Mouse (Mus musculus): Measurements from ENCODE around the gene Fnd3c2. TPM values are rescaled to one million over a fixed set of nuclear protein-coding genes. Genes with fewer than 3 reads are reported as not detected.
A peak's percentile ranks its signal among the peaks of the same experiment; 100 is the strongest.

The Fnd3c2 gene
- polyA plus RNA-seq, 1 experiment from 2014 or later, result not detected

GRCm38 (mm10) chrX:106186713-106187649 lies 68.2 kb downstream of the Fnd3c2 start, which contains the start of gene Pgk1:
Pgk1 (plus strand) TSS chrX:106187100.
- H3K4me2 ChIP-seq, result peak within 1 kb of the TSS; percentile 73
- H3K36me3 ChIP-seq, result no peaks in the 10 kb centered on the region
- WGBS (ENCODE audit: insufficient replicate concordance), result 10% methylated on average over 51 of the region's 55 CpGs
- no peaks in the 10 kb centered on the region for H3K27me3 ChIP-seq
- DNase-seq (peak; percentile 90), ATAC-seq (ENCODE audit: low read depth) (peak; percentile 97)
- H3K4me3 ChIP-seq (replicated peaks), result peak within 1 kb of the TSS; percentile 66
- peak within 1 kb of the TSS; percentile 79 for H3K27ac ChIP-seq
- H3K4me1 ChIP-seq (replicated peaks), result peaks cover 29% of the 10 kb centered on the region
- peak within 1 kb of the TSS; percentile 70 for H3K9ac ChIP-seq
- H3K9me3 ChIP-seq (replicated peaks), result no peaks in the 10 kb centered on the region

GRCm38 (mm10) chrX:106185706-106186105 lies 69.5 kb downstream of the Fnd3c2 start:
- peaks cover 29% of the 10 kb centered on the region for H3K4me1 ChIP-seq (replicated peaks)
- DNase-seq, result no peak
- H3K36me3 ChIP-seq, result no peaks in the 10 kb centered on the region
- 51% methylated on average over 5 of the region's 5 CpGs for WGBS (ENCODE audit: insufficient replicate concordance)
- H3K9ac ChIP-seq, result no peak overlapping the region
- no peak for ATAC-seq (ENCODE audit: low read depth)
- peaks cover 2% of the 10 kb centered on the region; the same call in 1 of the 2 replicates for H3K27me3 ChIP-seq
- peak overlapping the region; percentile 32; the same call in 1 of the 2 replicates for H3K27ac ChIP-seq
- H3K4me2 ChIP-seq, result peak overlapping the region; percentile 68; the same call in 1 of the 2 replicates
- no peaks in the 10 kb centered on the region for H3K9me3 ChIP-seq (replicated peaks)
- no peak overlapping the region for H3K4me3 ChIP-seq (replicated peaks)

Other genes starting within 250 kb of the Fnd3c2 start
- gene Magt1, start 243.5 kb downstream of the Fnd3c2 start, polyA plus RNA-seq (2015; fragmentation: Nextera tagmentation; extraction: Ambion mirVana), result 30.9 and 41.9 TPM in 2 replicates
- 303 and 349 TPM in 2 replicates for gene Cox7b, start 239.7 kb downstream of the Fnd3c2 start, polyA plus RNA-seq (2015; fragmentation: Nextera tagmentation; extraction: Ambion mirVana)
- gene Atp7a, start 228.1 kb downstream of the Fnd3c2 start, polyA plus RNA-seq (2015; fragmentation: Nextera tagmentation; extraction: Ambion mirVana), result 6.7 and 8.5 TPM in 2 replicates
- gene Tlr13, start 112.2 kb downstream of the Fnd3c2 start, polyA plus RNA-seq (2015; fragmentation: Nextera tagmentation; extraction: Ambion mirVana), result 0.43 and 0.67 TPM in 2 replicates
- gene Pgk1, start 68.3 kb downstream of the Fnd3c2 start, polyA plus RNA-seq (2015; fragmentation: Nextera tagmentation; extraction: Ambion mirVana), result 172 and 182 TPM in 2 replicates
- 6.9 and 8.3 TPM in 2 replicates for gene Taf9b, start 34.2 kb downstream of the Fnd3c2 start, polyA plus RNA-seq (2015; fragmentation: Nextera tagmentation; extraction: Ambion mirVana)
- gene Fndc3c1, start 230.0 kb upstream of the Fnd3c2 start, polyA plus RNA-seq (2015; fragmentation: Nextera tagmentation; extraction: Ambion mirVana), result 0.37 and 0.68 TPM in 2 replicates